Mouse (Mus musculus): Measurements from ENCODE around the gene Cebpa.
A peak's percentile ranks its signal among the peaks of the same experiment; 100 is the strongest.

The Cebpa gene

GRCm38 (mm10) chr7:35120146-35120691 is 1.1 kb downstream of the Cebpa start:
- DNase-seq = peak; percentile 47 to 63

GRCm38 (mm10) chr7:35121150-35121549 is 2.1 kb downstream of the Cebpa start:
- DNase-seq = no peak

- no peak for DNase-seq
These were observed 3.6 kb downstream of the Cebpa start for GRCm38 (mm10) chr7:35122401-35123320.

- DNase-seq = no peak
These were observed 4.4 kb downstream of the Cebpa start for GRCm38 (mm10) chr7:35123431-35123953.

GRCm38 (mm10) chr7:35124216-35124615 is 5.1 kb downstream of the Cebpa start:
- no peak for DNase-seq

GRCm38 (mm10) chr7:35124745-35125144 is 5.7 kb downstream of the Cebpa start:
- DNase-seq = no peak

GRCm38 (mm10) chr7:35125971-35126370 is 6.9 kb downstream of the Cebpa start:
- DNase-seq = no peak

GRCm38 (mm10) chr7:35127001-35127400 is 7.9 kb downstream of the Cebpa start:
- no peak for DNase-seq

GRCm38 (mm10) chr7:35127721-35128120 is 8.6 kb downstream of the Cebpa start:
- no peak for DNase-seq

- DNase-seq = no peak
These were observed 9.8 kb downstream of the Cebpa start for GRCm38 (mm10) chr7:35128677-35129567.

- DNase-seq = peak; percentile 53 to 63
These were observed 11.1 kb downstream of the Cebpa start for GRCm38 (mm10) chr7:35130059-35130738.

- DNase-seq = no peak
These were observed 11.8 kb downstream of the Cebpa start for GRCm38 (mm10) chr7:35130888-35131287.

GRCm38 (mm10) chr7:35131601-35132000 is 12.5 kb downstream of the Cebpa start:
- DNase-seq = no peak

GRCm38 (mm10) chr7:35134621-35135020 is 15.5 kb downstream of the Cebpa start:
- DNase-seq = no peak

GRCm38 (mm10) chr7:35137524-35137923 is 18.4 kb downstream of the Cebpa start:
- no peak for DNase-seq

GRCm38 (mm10) chr7:35138481-35138880 is 19.4 kb downstream of the Cebpa start:
- DNase-seq = no peak

- DNase-seq = no peak
These were observed 20.8 kb downstream of the Cebpa start for GRCm38 (mm10) chr7:35139880-35140279.

GRCm38 (mm10) chr7:35141519-35141918 is 22.4 kb downstream of the Cebpa start:
- DNase-seq = no peak

- no peak for DNase-seq
These were observed 23.4 kb downstream of the Cebpa start for GRCm38 (mm10) chr7:35142522-35142921.

GRCm38 (mm10) chr7:35143864-35144618 is 24.9 kb downstream of the Cebpa start:
- no peak for DNase-seq

GRCm38 (mm10) chr7:35145068-35145467 is 26.0 kb downstream of the Cebpa start:
- DNase-seq = no peak

GRCm38 (mm10) chr7:35146269-35146668 is 27.2 kb downstream of the Cebpa start:
- DNase-seq = no peak

Data from cerebellum, adult 18-20 months (tissue).